Mouse (Mus musculus) telencephalon, adult 2 months (tissue): ENCODE measurements around the gene Fam89a.

ENCODE experiments used
- DNase-seq: peaks from one replicate; pipeline ENCODE4 v3.0.0-alpha.2; 2011; ENCODE audit warnings: low read depth, low spot score

Fam89a gene

GRCm38 (mm10) chr8:124751709-124752173 is at the start of gene Fam89a:
Gene Fam89a, minus strand, starts transcription at chr8:124751832.
- DNase-seq: no peak

- DNase-seq: no peak
Observed at GRCm38 (mm10) chr8:124800542-124800941, 48.9 kb upstream of the Fam89a start.

GRCm38 (mm10) chr8:124795781-124796488 is 44.3 kb upstream of the Fam89a start:
- no peak for DNase-seq

GRCm38 (mm10) chr8:124794486-124794780 is 42.8 kb upstream of the Fam89a start:
- DNase-seq: peak; percentile 29

- DNase-seq: no peak
Observed at GRCm38 (mm10) chr8:124793661-124794485, 42.2 kb upstream of the Fam89a start.

GRCm38 (mm10) chr8:124793172-124793651 is 41.6 kb upstream of the Fam89a start:
- DNase-seq: no peak

DNA sequence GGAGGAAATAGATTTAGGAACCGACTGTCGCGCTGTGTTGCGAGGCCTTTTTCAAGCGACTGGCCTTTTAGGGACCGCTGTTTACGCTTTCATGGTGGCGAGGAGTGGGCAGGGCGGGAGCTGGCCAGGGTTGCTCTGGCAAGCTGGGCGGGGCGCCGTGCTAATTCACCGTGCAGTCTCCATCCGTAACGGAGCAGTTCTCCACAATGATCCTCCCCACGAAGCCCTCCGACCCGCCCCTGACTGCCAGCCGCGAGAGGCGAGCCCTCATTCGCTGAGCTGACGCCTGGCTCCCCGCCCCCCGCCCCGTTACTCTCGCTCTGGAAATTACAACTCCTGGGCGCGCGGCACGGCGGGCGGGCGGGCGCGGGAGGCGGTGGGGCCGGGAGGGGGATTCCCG is 41.1 kb upstream of the Fam89a start, which contains the start of gene Trim67:
Gene Trim67 (plus strand): TSS at position 385 of the 400 bp plus-strand sequence.
- peak; percentile 41 for DNase-seq

- DNase-seq: peak; percentile 38
Observed at GRCm38 (mm10) chr8:124792186-124792585, 40.6 kb upstream of the Fam89a start.

DNA sequence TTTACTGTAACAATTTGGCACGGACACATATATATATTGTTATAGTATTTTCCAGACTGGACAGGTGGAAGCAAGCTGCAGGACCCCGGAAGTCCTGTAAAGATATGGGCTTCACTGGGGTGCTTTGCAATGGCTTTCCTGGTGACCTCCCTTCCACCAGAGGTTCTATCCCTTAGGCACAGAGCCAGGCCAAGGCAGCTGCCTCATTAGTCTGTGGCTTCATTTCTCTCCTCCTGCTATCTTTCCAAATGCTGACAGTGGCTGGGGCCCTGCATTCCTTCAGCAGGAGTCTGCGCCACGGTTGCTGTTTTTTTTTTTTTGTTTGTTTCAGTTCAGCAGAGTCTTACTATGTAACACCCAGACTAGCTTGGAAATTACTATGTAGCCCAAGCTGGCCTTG is 40.1 kb upstream of the Fam89a start:
- DNase-seq: no peak

DNA sequence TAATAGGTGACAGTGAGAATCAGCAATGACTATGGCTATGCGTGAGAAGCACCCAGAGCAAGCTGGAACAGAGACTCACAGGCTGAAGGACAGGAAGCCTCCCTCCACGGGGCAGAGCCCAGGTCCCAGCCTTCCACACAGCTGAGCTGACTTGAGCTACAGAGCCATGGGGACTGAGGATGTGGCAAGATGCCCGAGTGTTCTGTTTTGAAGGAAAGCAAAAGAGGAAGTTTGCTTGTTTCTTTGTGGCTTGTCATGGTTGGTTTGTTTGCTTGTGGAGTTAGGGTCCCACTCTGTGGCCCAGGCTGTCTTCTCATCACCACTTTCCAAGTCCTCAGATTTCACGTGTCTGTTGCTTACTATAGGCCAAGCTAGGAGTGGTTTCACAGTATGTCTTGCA is 39.0 kb upstream of the Fam89a start:
- no peak for DNase-seq

DNA sequence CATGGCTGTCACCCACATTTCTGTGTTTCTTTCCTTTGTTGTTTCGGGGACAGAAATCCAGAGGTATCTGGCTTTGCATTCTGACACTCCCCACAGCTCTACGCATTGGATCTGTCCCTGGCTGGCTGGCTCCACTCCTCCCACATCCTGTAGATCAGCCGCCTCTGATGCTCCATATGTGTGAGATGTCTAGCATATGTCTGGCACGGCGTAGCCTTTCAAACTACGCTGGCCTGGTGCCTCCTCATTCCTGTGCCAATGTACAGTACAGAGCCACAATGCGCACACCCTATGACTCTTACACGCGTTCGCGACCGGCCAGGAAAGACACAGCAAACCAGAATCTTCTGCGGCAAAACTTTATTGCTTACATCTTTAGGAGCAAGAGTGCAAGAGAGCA is 33.0 kb upstream of the Fam89a start:
- DNase-seq: peak; percentile 58

DNA sequence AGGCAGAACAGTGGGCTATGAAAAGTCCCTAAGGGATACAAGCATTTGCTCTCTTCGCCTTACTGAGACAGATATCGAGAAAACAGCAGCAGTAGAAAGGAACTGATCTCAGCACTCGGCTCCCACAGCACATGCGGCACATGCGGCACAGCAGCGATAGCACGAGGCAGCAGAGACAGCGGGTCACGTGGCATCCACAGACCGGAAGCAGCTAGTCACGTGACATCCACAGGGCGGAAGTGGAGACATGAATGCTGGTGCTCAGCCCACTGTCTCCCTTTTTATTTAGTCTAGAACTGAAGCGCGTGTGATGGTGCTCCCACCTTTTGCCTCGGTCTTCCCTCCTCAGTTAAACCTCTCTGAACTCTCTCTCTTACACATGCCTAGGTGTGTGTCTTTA is 31.6 kb upstream of the Fam89a start:
- DNase-seq: no peak

GRCm38 (mm10) chr8:124782431-124782830 is 30.8 kb upstream of the Fam89a start:
- DNase-seq: no peak

- DNase-seq: peak; percentile 55
Observed at GRCm38 (mm10) chr8:124780236-124780635, 28.6 kb upstream of the Fam89a start.

- no peak for DNase-seq
Observed at GRCm38 (mm10) chr8:124775695-124776094, 24.1 kb upstream of the Fam89a start.

DNA sequence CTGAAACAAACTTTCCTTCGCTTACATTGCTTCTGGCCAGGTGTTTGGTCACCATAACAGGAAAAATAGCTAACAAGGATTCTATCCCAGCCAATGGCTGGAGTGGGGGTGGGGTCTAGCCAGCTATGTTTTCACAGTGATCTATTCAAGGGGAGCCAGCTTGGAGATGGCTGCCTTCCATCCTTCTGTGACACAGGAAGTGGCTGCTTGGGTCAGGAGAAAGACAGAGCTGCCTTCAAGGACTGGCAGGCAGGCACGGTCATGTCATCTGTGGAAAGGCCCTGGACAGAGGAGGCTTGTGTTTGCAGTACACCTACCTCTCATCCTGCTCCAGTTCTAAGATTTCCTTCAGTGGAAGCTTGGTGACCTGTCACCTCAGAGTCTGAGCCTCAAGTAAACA is 20.8 kb upstream of the Fam89a start:
- DNase-seq: no peak

GRCm38 (mm10) chr8:124763061-124763460 is 11.4 kb upstream of the Fam89a start:
- no peak for DNase-seq

DNA sequence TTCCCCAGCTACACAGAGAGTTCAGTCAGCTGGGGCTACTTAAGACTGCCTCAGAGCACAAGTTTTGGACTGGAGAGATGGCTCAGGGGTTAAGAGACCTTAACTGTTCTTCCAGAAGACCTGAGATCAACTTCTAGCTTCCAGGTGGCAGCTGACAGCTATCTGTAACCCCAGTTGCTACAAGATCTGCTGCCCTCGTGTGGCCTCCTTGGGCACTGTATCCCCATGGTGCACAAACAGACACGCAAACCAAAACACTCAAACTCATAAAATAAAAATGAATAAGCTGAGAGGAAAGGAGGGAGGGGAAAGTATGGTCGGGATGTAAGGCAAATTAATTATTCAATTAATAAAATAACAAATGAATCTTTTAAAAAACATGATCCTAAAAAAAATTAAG is 6.9 kb upstream of the Fam89a start:
- DNase-seq: no peak

DNA sequence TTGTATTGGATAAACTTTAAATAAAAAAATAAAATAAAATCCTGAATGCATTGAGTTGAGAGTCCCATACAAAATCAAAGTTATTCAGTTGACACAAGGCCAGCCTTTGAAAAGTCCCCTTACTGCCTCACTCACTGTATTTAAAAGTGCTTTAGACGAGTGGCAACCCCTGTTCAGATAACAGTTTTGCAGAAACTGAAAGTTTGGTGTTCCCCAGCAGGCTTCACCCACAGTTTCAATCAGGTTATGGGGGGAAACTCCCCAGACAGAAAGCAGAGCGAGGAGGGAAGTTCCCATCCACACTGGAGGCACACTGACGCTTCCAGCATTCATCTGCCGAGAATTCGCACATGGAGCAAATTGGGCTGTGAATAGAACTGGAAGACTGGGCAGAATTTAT is 5.0 kb upstream of the Fam89a start:
- no peak for DNase-seq

DNA sequence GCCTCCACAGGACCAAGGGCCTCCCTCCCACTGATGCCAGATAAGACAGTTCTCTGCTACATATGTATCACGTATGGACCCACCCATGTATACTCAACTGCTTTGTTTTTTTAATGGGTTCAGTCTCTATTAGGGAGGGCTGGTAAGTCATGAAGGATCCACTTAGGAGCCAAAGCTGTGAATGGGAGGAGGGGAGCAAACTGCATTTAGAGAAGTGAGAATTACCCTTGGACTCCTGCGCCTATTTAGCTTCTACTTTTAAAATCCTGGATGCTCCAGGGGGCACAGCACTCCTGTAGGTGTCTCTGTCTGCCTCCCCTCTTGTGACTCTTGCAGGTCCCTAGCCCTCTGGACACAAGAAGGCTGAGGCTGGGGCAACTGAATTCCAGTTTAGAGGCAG is 4.5 kb upstream of the Fam89a start:
- no peak for DNase-seq

DNA sequence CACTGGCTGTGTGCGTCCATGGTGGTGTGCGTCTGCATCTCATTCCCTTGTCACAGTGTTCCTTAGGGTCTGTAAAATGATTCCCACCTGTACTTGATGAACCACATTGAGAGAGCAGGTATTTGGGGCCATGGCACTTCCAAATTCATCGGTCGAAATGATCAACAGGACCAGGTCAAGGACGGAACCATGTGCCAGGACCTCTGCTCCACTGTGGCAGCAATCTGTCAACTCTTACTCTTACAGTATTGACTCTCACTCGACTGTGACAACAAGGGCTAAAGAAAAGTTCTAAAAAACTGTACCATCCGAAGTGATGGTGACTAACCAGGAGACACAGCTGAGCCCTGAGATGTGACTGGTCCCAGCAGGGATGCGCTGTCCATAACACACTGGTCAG is 3.8 kb upstream of the Fam89a start:
- no peak for DNase-seq

DNA sequence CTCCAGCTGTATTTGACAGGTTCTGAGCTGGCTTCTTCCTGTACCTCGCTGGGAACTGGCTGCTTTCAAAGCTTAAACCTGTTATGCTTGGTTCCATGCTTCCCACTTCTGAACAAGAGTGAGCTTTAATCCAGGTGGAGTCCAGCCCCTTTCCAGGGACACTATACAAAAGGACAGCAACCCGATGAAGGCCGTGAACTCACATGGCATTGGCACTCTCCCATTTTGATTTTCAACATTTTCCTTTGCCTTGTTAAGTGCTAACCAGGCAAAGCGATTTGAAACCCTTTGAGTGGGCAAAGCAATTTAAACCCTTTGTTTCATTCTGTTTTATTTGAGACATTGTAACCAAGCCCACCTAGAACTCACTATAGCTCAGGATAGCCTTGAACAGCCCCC is 3.2 kb upstream of the Fam89a start:
- no peak for DNase-seq
